Mouse (Mus musculus) left cerebral cortex, adult 2 months (tissue): ENCODE measurements around the gene Omg. TPM values are rescaled to one million over a fixed set of nuclear protein-coding genes. Genes with fewer than 3 reads are reported as not detected.

Source experiments
- DNase-seq, 2 experiments: peaks; one replicate each; pipeline ENCODE4 v3.0.0; 2021 to 2022; ENCODE audit warnings: low spot score in 2 of 2, mixed read lengths in 1 of 2; ENCODE audit errors: extremely low spot score in 1 of 2
- H3K27ac ChIP-seq: fragments of 200-600 bp; 2 replicates; pipeline ENCODE4 v1.8.1; 2022
- H3K4me3 ChIP-seq: fragments of 200-600 bp; 2 replicates; pipeline ENCODE4 v1.8.1; 2022
- CTCF ChIP-seq: fragments of 200-600 bp; IDR thresholded peaks from 2 replicates; pipeline ENCODE4 v1.8.1; 2022; ENCODE audit warnings: antibody characterized with exemption, mild to moderate bottlenecking, moderate library complexity
- intact Hi-C: fragments of 180-260 bp; cut with DNase I; formaldehyde crosslinking; loops from one replicate; pipeline ENCODE4 v1.15.1; 2025
- total RNA-seq, 2 experiments: library from RNA; stranded (reverse); gene quantifications; 2 replicates each; pipeline ENCODE4 v1.2.3; 2021

Omg gene
- total RNA-seq, 2 experiments from 2014 or later = 95.1 to 116 TPM

- TF ChIP-seq CTCF = no peak; the same call in 1 of the 2 replicates
- intact Hi-C loops = no loop called here
- DNase-seq = no peak
Observed at GRCm38 (mm10) chr11:79511970-79512369, 8.1 kb upstream of the Omg start.

GRCm38 (mm10) chr11:79504506-79504905, 622 bp upstream of the Omg start:
- peak overlapping the region; percentile 66; the same call in 1 of the 2 replicates for H3K4me3 ChIP-seq
- intact Hi-C loops = loop anchor here (5.0 kb wide), 1 partner anchor 42 kb away; no protein-coding TSS in a partner anchor
- TF ChIP-seq CTCF = no peak
- peak overlapping the region; percentile 93 for H3K27ac ChIP-seq
- no peak for DNase-seq

More at GRCm38 (mm10) chr11:79511970-79512369, 8.1 kb upstream of the Omg start:
- no peak overlapping the region for H3K4me3 ChIP-seq
- H3K27ac ChIP-seq = no peak overlapping the region

- TF ChIP-seq CTCF = no peak
- no peak for DNase-seq
- intact Hi-C loops = loop anchor here (5.0 kb wide), 1 partner anchor 41 kb away; no protein-coding TSS in a partner anchor
- Histone ChIP-seq H3K4me3 (peak overlapping the region; percentile 66), H3K27ac (peak overlapping the region; percentile 93)
Observed at GRCm38 (mm10) chr11:79502917-79503316, 967 bp downstream of the Omg start.

GRCm38 (mm10) chr11:79494976-79495800, 8.7 kb downstream of the Omg start:
- DNase-seq = no peak
- H3K27ac ChIP-seq = peak overlapping the region; percentile 68
- peak overlapping the region; percentile 20; the same call in 1 of the 2 replicates for H3K4me3 ChIP-seq
- no peak for TF ChIP-seq CTCF
- intact Hi-C loops = no loop called here

GRCm38 (mm10) chr11:79484721-79485120, 19.2 kb downstream of the Omg start:
- intact Hi-C loops = no loop called here
- DNase-seq = no peak
- no peak overlapping the region for H3K4me3 ChIP-seq
- TF ChIP-seq CTCF = no peak
- no peak overlapping the region for H3K27ac ChIP-seq

GRCm38 (mm10) chr11:79483876-79484528, 19.9 kb downstream of the Omg start:
- no peak for TF ChIP-seq CTCF
- intact Hi-C loops = no loop called here
- H3K4me3 ChIP-seq = no peak overlapping the region
- no peak for DNase-seq
- H3K27ac ChIP-seq = no peak overlapping the region

- intact Hi-C loops = no loop called here
- no peak for DNase-seq
- Histone ChIP-seq H3K4me3 (no peak overlapping the region), H3K27ac (no peak overlapping the region)
- no peak for TF ChIP-seq CTCF
Observed at GRCm38 (mm10) chr11:79483392-79483791, 20.5 kb downstream of the Omg start.

- no peak for DNase-seq
- intact Hi-C loops = no loop called here
- TF ChIP-seq CTCF = no peak
- no peak overlapping the region for H3K27ac ChIP-seq
- H3K4me3 ChIP-seq = no peak overlapping the region
Observed at GRCm38 (mm10) chr11:79468097-79468496, 35.8 kb downstream of the Omg start.

- no peak for DNase-seq
- intact Hi-C loops = loop anchor here (5.0 kb wide), 1 partner anchor 41 kb away; the partner anchor contains the start of gene Omg
- TF ChIP-seq CTCF = no peak
- Histone ChIP-seq H3K4me3 (no peak overlapping the region), H3K27ac (peak overlapping the region; percentile 77)
Observed at GRCm38 (mm10) chr11:79460756-79461450, 43.0 kb downstream of the Omg start.

GRCm38 (mm10) chr11:79459846-79460245, 44.0 kb downstream of the Omg start:
- no peak overlapping the region for H3K4me3 ChIP-seq
- TF ChIP-seq CTCF = no peak
- intact Hi-C loops = loop anchor here (5.0 kb wide), 1 partner anchor 42 kb away; the partner anchor contains the start of gene Omg
- no peak for DNase-seq
- H3K27ac ChIP-seq = peak overlapping the region; percentile 81

GRCm38 (mm10) chr11:79457928-79458327, 46.0 kb downstream of the Omg start:
- no peak for TF ChIP-seq CTCF

GRCm38 (mm10) chr11:79452966-79453365, 50.9 kb downstream of the Omg start:
- no peak for DNase-seq
- intact Hi-C loops = no loop called here
- no peak overlapping the region for H3K27ac ChIP-seq
- H3K4me3 ChIP-seq = no peak overlapping the region
- TF ChIP-seq CTCF = no peak

More at GRCm38 (mm10) chr11:79457928-79458327, 46.0 kb downstream of the Omg start:
- Histone ChIP-seq H3K4me3 (no peak overlapping the region), H3K27ac (peak overlapping the region; percentile 59)
- no peak for DNase-seq
- intact Hi-C loops = no loop called here

Other genes starting within 250 kb of the Omg start
- 10 to 100 TPM; 85.9 to 87.5 TPM for gene Wsb1, start 249.4 kb downstream of the Omg start, total RNA-seq
- gene Gm9964, start 207.2 kb downstream of the Omg start, total RNA-seq = under 1 TPM; 0.68 TPM
- gene Nf1, start 164.4 kb downstream of the Omg start, total RNA-seq = 100 to 1,000 TPM; 129 to 131 TPM
- under 1 TPM; 0.30 to 0.91 TPM for gene Evi2b, start 19.7 kb upstream of the Omg start, total RNA-seq
- gene Evi2, start 26.5 kb upstream of the Omg start, total RNA-seq = not detected
- 10 to 100 TPM; 11.6 TPM for gene Evi2a, start 26.5 kb upstream of the Omg start, total RNA-seq
- 100 to 1,000 TPM; 246 to 249 TPM for gene Rab11fip4, start 87.1 kb upstream of the Omg start, total RNA-seq